Mouse (Mus musculus) fat pad, adult 2 months (tissue): ENCODE measurements at regions not wholly inside any gene's neighbourhood (a gene's known extent, or its start where the extent isn't known, plus 50 kb on each side); places are given as distances from the start of the nearest gene placed in this dataset.
"Not testable (repeated sequence)": the region's sequence is repeated elsewhere in the genome, so short reads cannot be mapped to it uniquely, and the experiment has no call there.

Source experiments
- DNase-seq: peaks from one replicate; pipeline ENCODE4 v3.0.0-alpha.2; 2011; ENCODE audit warnings: low read depth, low spot score; ENCODE audit errors: extremely low read depth

DNA sequence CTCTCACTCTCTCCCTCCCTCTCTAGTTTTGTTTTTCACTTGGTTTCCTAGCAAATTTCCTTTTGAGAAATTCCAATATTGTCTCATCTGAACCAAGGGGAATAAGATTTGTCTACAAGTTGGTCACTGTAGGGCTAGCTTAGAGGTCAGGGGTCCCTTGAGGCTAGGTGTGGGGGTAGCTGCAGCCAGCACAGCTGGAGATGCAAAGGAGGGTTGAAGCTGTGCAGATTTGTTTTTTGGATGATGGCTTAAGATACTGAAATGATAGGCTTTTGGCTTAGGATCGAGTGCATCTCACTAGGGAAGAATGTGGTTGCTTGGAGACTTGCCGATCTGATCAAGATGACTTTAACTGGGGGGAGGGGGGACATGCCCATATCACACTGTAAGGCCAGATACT, 88.3 kb upstream of the Tmem28 start:
- DNase-seq, result no peak

- DNase-seq, result no peak
These were observed 95.7 kb upstream of the Tmem28 start for GRCm38 (mm10) chrX:99725101-99725500.

DNA sequence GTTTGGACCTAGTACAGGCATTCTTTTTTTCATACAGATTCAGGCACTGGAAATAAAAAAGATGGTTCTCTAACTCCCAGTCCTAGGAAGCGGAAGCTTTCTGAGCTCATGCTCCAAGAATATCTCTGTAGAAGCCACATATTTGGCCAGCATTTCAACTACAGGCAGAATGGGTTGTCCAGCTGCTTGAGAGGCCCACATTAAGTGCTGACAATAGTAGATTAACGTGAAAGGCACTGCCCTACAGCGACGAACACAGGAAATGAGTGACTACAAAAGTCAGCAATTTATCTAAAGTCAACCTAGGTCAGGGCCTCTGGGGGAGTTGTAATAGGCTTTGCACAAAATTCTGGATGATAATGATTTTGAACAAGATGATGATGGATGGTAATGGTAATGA, 125.5 kb upstream of the Tmem28 start:
- DNase-seq, result no peak

DNA sequence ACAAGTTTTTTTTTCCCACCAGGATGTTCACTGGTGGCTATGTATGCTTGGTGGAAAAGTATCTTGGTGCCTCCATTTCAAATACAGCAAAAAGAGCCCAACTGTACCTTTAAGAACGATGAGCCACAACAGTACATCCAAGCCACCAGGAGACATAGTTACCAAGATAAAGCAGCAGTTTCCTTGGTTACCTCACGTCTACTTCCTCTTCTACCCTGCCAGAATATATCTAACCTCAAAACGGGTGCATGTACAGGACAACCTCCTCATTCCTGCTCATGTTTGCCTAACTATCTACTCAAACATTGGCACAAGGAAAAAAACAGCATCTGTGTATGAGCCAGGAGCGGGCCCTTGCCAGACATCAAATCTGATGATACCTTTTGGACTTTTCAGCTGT, 129.8 kb upstream of the Tmem28 start:
- no peak for DNase-seq

GRCm38 (mm10) chrX:99689761-99690160, 131.1 kb upstream of the Tmem28 start:
- DNase-seq, result no peak

DNA sequence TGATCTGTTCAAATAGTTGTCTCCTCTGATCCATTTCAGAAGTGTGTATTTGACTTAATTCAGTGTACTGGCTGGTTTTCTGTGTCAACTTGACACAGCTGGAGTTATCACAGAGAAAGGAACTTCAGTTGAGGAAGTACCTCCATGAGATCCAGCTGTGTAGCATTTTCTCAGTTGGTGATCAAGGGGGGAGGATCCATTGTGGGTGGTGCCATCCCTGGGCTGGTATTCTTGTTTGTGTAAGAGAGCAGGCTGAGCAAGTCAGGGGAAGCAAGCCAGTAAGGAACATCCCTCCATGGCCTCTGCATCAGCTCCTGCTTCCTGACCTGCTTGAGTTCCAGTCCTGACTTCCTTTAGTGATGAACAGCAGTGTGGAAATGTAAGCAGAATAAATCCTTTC, 138.3 kb upstream of the Tmem28 start:
- not testable (repeated sequence) for DNase-seq

- DNase-seq, result no peak
These were observed 153.2 kb upstream of the Tmem28 start for GRCm38 (mm10) chrX:99667596-99667995.

DNA sequence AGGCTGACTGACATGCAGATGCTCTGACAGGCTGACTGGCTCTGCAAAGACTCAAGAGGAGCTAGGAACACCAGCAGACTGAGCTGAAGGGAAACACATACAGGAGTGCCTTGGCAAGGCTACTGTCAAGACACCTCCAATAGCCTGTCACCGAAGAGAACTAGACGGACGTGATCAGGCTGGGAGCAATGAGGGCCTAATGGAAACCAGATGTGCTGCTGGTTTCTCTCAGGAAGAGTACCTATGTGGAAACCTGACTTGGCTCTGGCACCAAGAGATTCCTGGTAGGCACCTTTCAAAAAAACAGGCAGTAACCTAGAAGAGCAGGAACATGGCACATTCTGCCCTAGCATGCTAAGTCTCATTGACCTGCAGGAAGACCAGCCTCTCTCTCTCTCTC, 158.3 kb upstream of the Tmem28 start:
- DNase-seq, result no peak

DNA sequence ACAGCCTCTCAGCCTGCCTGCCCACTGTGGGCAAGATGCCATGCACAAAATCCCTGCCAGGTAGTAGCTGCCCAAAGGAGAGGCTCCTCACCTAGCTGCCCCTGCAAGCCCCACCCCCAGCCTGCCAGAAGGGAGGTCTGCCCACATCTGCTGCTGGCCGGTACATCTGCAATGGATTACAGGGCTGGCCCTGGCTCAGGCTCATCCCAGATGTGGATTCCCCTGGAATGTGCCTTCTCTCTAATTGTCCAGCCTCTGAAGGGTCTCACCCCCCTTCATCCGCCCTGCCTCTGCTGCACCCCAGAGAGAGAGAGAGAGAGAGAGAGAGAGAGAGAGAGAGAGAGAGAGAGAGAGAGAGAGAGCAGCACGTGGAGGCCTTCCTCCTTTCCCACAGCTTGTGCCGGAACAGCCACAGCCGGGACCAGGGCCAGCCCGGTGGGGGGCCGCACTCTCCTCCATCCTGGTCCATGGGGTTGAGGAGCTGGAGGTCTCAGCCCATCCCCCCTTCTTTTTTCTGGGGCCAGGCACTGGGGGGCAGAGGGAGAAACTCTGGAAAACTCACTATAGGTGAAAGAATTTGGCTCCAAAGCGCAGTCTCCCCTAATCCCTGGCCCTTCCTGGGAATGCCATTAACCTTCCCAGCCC, 161.2 kb upstream of the Tmem28 start:
- no peak for DNase-seq

GRCm38 (mm10) chrX:99657790-99658451, 162.9 kb upstream of the Tmem28 start:
- no peak for DNase-seq

DNA sequence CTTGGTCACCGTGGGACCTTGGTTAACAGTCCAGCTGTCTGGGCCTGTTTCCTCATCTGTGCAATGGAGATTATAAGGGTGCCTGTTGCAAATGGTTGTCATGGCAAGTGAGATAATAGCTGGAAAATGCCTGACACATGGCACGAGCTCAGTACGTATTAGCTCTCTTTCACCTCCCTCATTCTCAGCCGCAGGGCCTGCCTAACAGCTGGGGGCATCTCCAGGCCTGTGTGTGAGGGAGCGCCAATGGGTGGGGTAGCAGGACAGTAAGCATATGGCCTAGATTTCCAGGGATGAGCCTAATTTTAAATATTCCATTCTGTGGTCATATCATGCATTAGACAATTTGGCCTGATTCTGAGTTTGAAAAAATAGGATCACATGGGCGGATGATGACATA, 163.8 kb upstream of the Tmem28 start:
- no peak for DNase-seq

- DNase-seq, result peak; percentile 81
These were observed 161.2 kb upstream of the Pja1 start for GRCm38 (mm10) chrX:99632211-99632775.

GRCm38 (mm10) chrX:99624515-99625179, 153.6 kb upstream of the Pja1 start:
- DNase-seq, result no peak

- DNase-seq, result no peak
These were observed 141.2 kb upstream of the Pja1 start for GRCm38 (mm10) chrX:99612130-99612759.

DNA sequence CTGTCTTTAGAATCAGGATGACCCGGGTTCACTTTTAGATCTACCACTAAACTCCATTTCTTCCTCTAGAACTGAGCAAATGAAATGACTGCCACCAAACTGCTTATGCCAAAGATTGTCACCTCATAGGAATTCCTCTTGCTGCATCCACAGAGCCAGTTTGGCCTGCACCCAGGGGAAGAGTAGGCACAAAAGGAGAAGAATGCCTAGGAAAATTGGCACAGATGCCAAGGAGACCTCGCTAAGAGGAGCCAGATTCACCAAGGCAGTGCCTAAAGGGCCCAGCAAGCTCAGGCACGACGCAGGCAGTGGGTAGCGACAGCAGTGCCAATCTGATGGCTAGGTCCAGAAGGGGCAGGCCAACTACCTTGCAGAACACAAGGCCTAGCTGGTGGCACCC, 139.0 kb upstream of the Pja1 start:
- no peak for DNase-seq

DNA sequence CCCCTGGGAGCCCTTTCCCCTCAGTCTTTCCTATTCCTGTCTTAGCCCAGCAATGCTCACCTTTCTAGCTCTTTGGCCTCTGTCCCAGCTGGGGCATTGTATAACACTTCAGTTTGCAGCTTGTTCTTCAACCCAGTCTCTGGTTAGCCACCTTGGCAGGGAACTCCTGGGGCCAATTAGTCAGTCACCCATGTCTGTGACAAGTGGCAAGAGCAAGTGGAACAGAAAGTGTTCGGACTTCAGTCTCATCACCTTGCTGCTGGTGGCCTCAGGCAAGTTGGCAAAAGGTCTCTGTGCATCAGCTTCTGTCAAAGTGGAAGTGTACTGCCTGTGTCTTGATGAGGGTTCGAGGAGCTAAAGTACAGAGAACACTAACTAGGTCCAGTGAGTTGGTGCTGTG, 138.5 kb upstream of the Pja1 start:
- DNase-seq, result no peak

- DNase-seq, result no peak
These were observed 137.2 kb upstream of the Pja1 start for GRCm38 (mm10) chrX:99608284-99608692.

GRCm38 (mm10) chrX:99605084-99605824, 134.2 kb upstream of the Pja1 start:
- DNase-seq, result peak; percentile 31

DNA sequence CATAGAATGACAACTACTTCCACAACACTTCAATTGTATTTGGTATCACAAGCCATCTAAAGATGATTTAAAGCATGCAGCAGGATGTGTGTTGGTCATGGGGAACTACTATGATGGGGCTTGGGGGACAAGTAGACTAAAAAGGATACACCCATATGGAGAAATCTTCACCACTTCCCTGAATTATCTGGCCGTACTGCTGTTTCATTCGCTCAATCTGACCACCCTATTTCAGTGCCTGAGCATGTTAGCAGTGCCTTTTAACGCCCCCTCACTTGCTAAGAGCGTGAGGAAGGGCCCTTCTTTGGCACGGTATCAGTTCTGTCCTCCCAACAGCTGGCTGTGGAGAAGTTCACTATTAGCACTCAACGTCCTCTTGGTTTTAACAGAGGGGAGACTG, 132.6 kb upstream of the Pja1 start:
- no peak for DNase-seq

GRCm38 (mm10) chrX:99602268-99602885, 131.3 kb upstream of the Pja1 start:
- DNase-seq, result no peak
